Mouse (Mus musculus): ENCODE measurements around the gene Dgkb. TPM values are rescaled to one million over a fixed set of nuclear protein-coding genes. Genes with fewer than 3 reads are reported as not detected.

The Dgkb gene
- polyA plus RNA-seq, 1 experiment from 2014 or later, result 0.78 TPM

DNA sequence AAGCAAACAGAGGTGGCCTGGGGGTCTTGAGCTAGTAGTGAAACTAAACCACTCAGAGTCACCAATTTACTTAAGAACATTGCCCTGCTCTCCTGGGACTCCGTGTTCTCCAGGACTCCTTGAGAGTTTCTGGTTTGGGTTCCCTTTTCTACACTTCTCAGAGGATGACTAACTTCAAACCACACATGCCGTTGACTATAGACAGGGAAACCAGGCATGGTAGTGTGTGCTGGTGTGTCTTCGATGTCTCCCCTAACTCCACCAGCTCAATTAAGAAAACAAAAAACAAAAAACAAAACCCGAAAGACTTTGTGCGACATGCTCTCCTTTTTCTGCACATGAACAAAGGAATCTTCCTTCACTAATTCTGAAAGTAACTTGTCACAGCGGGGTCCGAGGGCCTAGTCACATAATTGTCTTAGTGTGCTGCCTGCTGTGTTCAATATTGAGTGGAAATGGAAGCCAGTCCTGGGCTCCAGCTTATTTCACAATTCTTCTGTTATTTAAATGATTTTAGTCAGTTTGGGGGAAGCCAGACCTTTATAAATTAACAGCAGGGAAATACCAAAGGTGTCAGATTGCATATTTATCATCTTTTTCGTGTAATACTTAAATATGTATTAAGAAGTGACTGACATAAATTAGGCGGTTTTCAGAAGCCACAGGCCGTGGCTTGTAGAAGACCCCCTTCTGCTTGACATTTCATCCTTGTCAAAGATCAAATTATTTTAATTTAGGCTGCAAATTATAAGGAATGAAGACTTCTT, 618.0 kb downstream of the Dgkb start:
- Histone ChIP-seq H3K4me3 (replicated peaks; ENCODE audit: low read depth, low read length) (no peak overlapping the region), H3K27ac (no peak overlapping the region), H3K9me3 (replicated peaks; ENCODE audit: low read length) (no peaks in the 10 kb centered on the region), H3K4me2 (ENCODE audit: low read length) (no peak overlapping the region), H3K4me1 (replicated peaks; ENCODE audit: insufficient read depth, low read length) (no peaks in the 10 kb centered on the region), H3K9ac (ENCODE audit: low read depth, low read length) (no peak overlapping the region), H3K27me3 (ENCODE audit: insufficient read depth, low read length) (no peaks in the 10 kb centered on the region), H3K36me3 (ENCODE audit: insufficient read depth, low read length) (no peaks in the 10 kb centered on the region)
- no peak for DNase-seq (ENCODE audit: low spot score)
- no peak for TF ChIP-seq CTCF (IDR thresholded peaks at IDR 0.05; ENCODE audit: low read depth)
- ATAC-seq (replicated peaks; ENCODE audit: low FRiP score, low read depth), result no peak
- 76% methylated on average over 10 of the region's 10 CpGs for WGBS

DNA sequence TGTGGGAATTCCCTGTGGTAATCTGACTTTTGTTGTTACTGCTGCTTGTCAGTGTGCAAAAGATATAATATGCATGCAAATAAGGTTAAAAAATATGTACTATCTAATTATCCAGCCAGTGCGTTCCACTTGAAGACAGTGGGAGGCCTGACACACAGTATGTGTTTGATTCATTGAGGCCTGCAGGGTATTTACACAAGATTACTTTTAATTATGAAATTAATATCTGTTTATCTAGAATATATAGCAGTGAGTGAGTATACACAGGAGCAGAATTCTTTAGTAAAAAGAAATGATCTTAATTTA, 618.6 kb downstream of the Dgkb start:
- no peak for TF ChIP-seq CTCF (IDR thresholded peaks at IDR 0.05; ENCODE audit: low read depth)
- WGBS, result 87% methylated on average over 1 of the region's 1 CpGs
- Histone ChIP-seq H3K9ac (ENCODE audit: low read depth, low read length) (no peak overlapping the region), H3K4me1 (replicated peaks; ENCODE audit: insufficient read depth, low read length) (no peaks in the 10 kb centered on the region), H3K9me3 (replicated peaks; ENCODE audit: low read length) (no peaks in the 10 kb centered on the region), H3K4me2 (ENCODE audit: low read length) (no peak overlapping the region), H3K27me3 (ENCODE audit: insufficient read depth, low read length) (no peaks in the 10 kb centered on the region), H3K4me3 (replicated peaks; ENCODE audit: low read depth, low read length) (no peak overlapping the region), H3K27ac (no peak overlapping the region), H3K36me3 (ENCODE audit: insufficient read depth, low read length) (no peaks in the 10 kb centered on the region)
- no peak for ATAC-seq (replicated peaks; ENCODE audit: low FRiP score, low read depth)
- DNase-seq (ENCODE audit: low spot score), result no peak

DNA sequence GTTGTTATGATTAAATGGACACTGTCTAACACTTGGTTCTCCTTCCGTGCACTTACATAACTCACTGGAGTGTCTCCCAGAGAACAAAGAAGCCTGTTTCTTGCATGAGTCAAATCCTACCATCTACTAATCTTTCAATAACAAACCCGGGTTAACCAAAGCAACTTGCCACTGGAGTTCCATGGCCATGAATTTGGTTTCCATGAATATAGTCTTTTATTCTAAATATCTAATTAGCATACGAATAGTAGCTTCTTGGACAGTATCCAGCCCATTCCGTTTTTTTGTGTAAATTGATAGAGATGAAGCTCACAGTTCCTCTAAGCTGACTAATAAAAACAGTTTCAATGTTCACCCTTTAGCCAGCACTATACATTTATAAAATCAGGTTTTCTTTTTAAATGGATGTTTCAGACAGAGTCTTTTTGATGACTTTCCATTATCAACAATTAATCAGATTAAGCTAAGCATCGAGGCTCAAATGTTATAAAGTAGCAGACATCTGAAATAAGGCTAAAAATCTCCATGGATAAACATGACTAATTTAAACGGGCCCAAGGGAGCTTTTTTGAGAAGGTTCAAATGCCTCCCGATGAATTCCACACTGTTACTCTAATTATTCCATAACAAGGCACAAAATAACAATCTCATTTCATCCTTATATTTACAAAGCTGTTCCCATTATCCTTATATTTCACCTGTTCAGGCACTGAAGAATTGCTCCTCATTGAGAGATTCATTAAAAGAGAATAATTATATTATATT, 633.0 kb downstream of the Dgkb start:
- DNase-seq (ENCODE audit: low spot score), result no peak
- TF ChIP-seq CTCF (IDR thresholded peaks at IDR 0.05; ENCODE audit: low read depth), result no peak
- Histone ChIP-seq H3K27ac (no peak overlapping the region), H3K36me3 (ENCODE audit: insufficient read depth, low read length) (no peaks in the 10 kb centered on the region), H3K9me3 (replicated peaks; ENCODE audit: low read length) (no peaks in the 10 kb centered on the region), H3K4me3 (replicated peaks; ENCODE audit: low read depth, low read length) (no peak overlapping the region), H3K4me1 (replicated peaks; ENCODE audit: insufficient read depth, low read length) (no peaks in the 10 kb centered on the region), H3K9ac (ENCODE audit: low read depth, low read length) (no peak overlapping the region), H3K27me3 (ENCODE audit: insufficient read depth, low read length) (no peaks in the 10 kb centered on the region), H3K4me2 (ENCODE audit: low read length) (no peak overlapping the region)
- 72% methylated on average over 7 of the region's 7 CpGs for WGBS
- ATAC-seq (replicated peaks; ENCODE audit: low FRiP score, low read depth), result no peak

DNA sequence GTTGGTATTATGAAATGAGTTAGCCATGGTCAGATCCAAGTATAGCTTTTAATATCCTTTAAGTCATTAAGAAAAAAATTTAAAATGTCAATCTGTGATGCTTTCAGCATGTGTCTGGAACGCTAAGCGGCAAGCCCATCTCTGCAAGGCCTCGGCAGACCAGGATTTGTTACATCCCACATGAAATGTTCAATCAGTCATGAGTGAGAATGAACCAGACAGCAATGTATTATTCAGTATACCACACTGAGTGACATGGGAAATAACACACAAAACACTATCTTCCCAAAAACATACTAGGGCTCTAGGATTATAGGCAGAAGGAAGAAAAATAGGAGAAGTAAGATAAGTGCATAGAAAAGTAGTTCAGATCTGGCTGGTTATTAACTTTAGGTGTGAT, 634.2 kb downstream of the Dgkb start:
- Histone ChIP-seq H3K36me3 (ENCODE audit: insufficient read depth, low read length) (no peaks in the 10 kb centered on the region), H3K4me3 (replicated peaks; ENCODE audit: low read depth, low read length) (no peak overlapping the region), H3K27me3 (ENCODE audit: insufficient read depth, low read length) (no peaks in the 10 kb centered on the region), H3K4me2 (ENCODE audit: low read length) (no peak overlapping the region), H3K27ac (no peak overlapping the region), H3K9me3 (replicated peaks; ENCODE audit: low read length) (no peaks in the 10 kb centered on the region), H3K4me1 (replicated peaks; ENCODE audit: insufficient read depth, low read length) (no peaks in the 10 kb centered on the region), H3K9ac (ENCODE audit: low read depth, low read length) (no peak overlapping the region)
- DNase-seq (ENCODE audit: low spot score) (no peak), ATAC-seq (replicated peaks; ENCODE audit: low FRiP score, low read depth) (no peak)
- TF ChIP-seq CTCF (IDR thresholded peaks at IDR 0.05; ENCODE audit: low read depth), result no peak
- WGBS, result 84% methylated on average over 3 of the region's 3 CpGs

DNA sequence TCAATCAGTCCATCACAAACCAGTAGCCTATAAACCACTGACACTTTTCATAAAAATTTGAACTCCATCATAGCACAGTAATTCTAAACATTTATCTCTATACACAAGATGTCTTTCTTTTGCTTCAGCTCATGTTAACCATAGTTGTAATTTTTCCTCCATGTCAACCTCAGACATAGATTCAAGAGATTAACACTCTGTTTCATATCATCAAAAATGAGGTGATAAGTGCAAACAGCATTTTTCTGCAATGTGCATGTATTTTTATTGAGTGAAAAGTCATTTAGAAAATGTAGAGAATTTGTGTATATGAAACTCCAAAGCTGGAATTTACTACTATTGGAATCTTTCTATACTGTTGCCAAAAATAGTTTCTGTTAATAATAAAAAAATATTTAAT, 650.7 kb downstream of the Dgkb start:
- Histone ChIP-seq H3K27me3 (ENCODE audit: insufficient read depth, low read length) (no peaks in the 10 kb centered on the region), H3K36me3 (ENCODE audit: insufficient read depth, low read length) (no peaks in the 10 kb centered on the region), H3K4me3 (replicated peaks; ENCODE audit: low read depth, low read length) (no peak overlapping the region), H3K9ac (ENCODE audit: low read depth, low read length) (no peak overlapping the region), H3K27ac (no peak overlapping the region), H3K9me3 (replicated peaks; ENCODE audit: low read length) (no peaks in the 10 kb centered on the region), H3K4me1 (replicated peaks; ENCODE audit: insufficient read depth, low read length) (no peaks in the 10 kb centered on the region), H3K4me2 (ENCODE audit: low read length) (no peak overlapping the region)
- no peak for TF ChIP-seq CTCF (IDR thresholded peaks at IDR 0.05; ENCODE audit: low read depth)
- ATAC-seq (replicated peaks; ENCODE audit: low FRiP score, low read depth) (no peak), DNase-seq (ENCODE audit: low spot score) (no peak)

DNA sequence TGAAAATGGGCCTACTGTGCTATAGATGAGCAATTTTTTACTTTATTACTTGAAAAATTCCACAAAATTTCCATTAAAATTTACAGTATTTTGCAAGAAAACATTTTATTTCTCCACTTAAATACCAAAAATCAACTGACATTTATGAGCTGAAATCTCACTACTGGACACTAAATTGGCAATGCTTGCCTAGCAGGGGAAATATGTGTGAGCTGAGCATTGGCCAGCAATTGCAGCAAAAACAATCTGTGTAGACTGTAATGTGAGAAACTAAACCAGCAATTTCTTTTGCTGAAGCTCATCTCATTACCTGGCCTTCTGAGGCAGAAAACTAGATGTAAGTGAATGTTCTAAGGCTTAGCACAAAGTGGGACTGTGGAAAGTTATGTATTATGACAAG, 651.1 kb downstream of the Dgkb start:
- Histone ChIP-seq H3K4me2 (ENCODE audit: low read length) (no peak overlapping the region), H3K4me3 (replicated peaks; ENCODE audit: low read depth, low read length) (no peak overlapping the region), H3K36me3 (ENCODE audit: insufficient read depth, low read length) (no peaks in the 10 kb centered on the region), H3K27ac (no peak overlapping the region), H3K9ac (ENCODE audit: low read depth, low read length) (no peak overlapping the region), H3K9me3 (replicated peaks; ENCODE audit: low read length) (no peaks in the 10 kb centered on the region), H3K27me3 (ENCODE audit: insufficient read depth, low read length) (no peaks in the 10 kb centered on the region), H3K4me1 (replicated peaks; ENCODE audit: insufficient read depth, low read length) (no peaks in the 10 kb centered on the region)
- no peak for ATAC-seq (replicated peaks; ENCODE audit: low FRiP score, low read depth)
- TF ChIP-seq CTCF (IDR thresholded peaks at IDR 0.05; ENCODE audit: low read depth), result no peak
- DNase-seq (ENCODE audit: low spot score), result no peak
